Mouse (Mus musculus) intestine, embryonic 14.5 days (tissue): Measurements from ENCODE around the gene Smco3. TPM values are rescaled to one million over a fixed set of nuclear protein-coding genes. Genes with fewer than 3 reads are reported as not detected.

Experiments used
- ATAC-seq: fragments of 200-750 bp; cut with Nextera tagmentation; replicated peaks from 2 replicates; pipeline ENCODE4 v1.8.0; 2017; ENCODE audit warnings: low read depth, moderate number of reproducible peaks, moderate TSS enrichment, moderate library complexity; ENCODE audit not compliant: low FRiP score, low TSS enrichment
- DNase-seq: peaks from one replicate; pipeline ENCODE4 v3.0.0-alpha.2; 2018; ENCODE audit warnings: low spot score
- H3K27ac ChIP-seq: fragments of 300-500 bp; sonication (generic); 2 replicates; pipeline ENCODE4 v1.5.1; 2014; ENCODE audit warnings: low read depth, mild to moderate bottlenecking, control low read depth
- H3K27me3 ChIP-seq: fragments of 300-500 bp; sonication (generic); replicated peaks from 2 replicates; pipeline ENCODE4 v1.6.1; 2014; ENCODE audit warnings: low read length, control low read depth; ENCODE audit not compliant: control insufficient read depth, insufficient read depth
- H3K36me3 ChIP-seq: fragments of 300-500 bp; sonication (generic); 2 replicates; pipeline ENCODE4 v1.6.1; 2014; ENCODE audit warnings: low read length, control low read depth; ENCODE audit not compliant: control insufficient read depth, insufficient read depth
- H3K4me1 ChIP-seq: fragments of 300-500 bp; sonication (generic); replicated peaks from 2 replicates; pipeline ENCODE4 v1.6.1; 2014; ENCODE audit warnings: low read length, control low read depth, mixed read lengths; ENCODE audit not compliant: control insufficient read depth, insufficient read depth
- H3K4me2 ChIP-seq: fragments of 300-500 bp; sonication (generic); 2 replicates; pipeline ENCODE4 v1.6.1; 2014; ENCODE audit warnings: low read length
- H3K4me3 ChIP-seq: fragments of 300-500 bp; sonication (generic); 2 replicates; pipeline ENCODE4 v1.5.1; 2014; ENCODE audit warnings: low read depth, low read length, control low read depth, mixed read lengths
- H3K9ac ChIP-seq: fragments of 300-500 bp; sonication (generic); 2 replicates; pipeline ENCODE4 v1.6.1; 2014; ENCODE audit warnings: mild to moderate bottlenecking, low read length
- H3K9me3 ChIP-seq: fragments of 300-500 bp; sonication (generic); 2 replicates; pipeline ENCODE4 v1.6.1; 2016; ENCODE audit warnings: low read length, control low read depth; ENCODE audit not compliant: control insufficient read depth
- WGBS: fragments of 180-500 bp; shearing (Covaris S2); extraction: QIAGEN DNeasy Blood & Tissue Kit; methylation state at CpG from one replicate; pipeline ENCODE4 v1.1.7; 2014; 5-methylcytosine and 5-hydroxymethylcytosine counted together
- polyA plus RNA-seq: library from polyadenylated mRNA; unstranded; fragments of >200 nt; fragmentation: Nextera tagmentation; extraction: Ambion mirVana; gene quantifications from 2 replicates; pipeline ENCODE4 v1.2.1, GENCODE M21; 2014

Smco3 gene
- polyA plus RNA-seq, 1 experiment from 2014 or later = 4.0 TPM

DNA sequence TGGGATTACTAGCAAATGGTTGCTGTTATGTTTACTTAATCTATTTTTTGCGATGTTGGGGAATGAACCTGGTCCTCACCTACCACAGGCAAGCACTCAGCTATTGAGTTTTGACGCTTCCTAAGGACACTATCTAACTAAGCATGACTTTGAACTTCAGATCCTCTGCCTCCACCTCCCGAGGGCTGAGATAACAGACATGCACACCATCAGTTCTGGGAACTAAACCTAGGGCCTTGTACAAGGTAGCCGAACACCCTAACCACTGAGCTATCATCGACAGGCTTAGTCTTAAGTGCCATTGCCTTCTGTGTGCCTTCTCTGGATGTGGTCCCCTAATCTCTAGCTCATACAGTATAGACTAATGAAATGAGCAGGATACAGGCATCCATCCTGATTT is 30.1 kb upstream of the Smco3 start:
- H3K27ac ChIP-seq = no peak overlapping the region
- 90% methylated on average over 5 of the region's 5 CpGs for WGBS
- no peak overlapping the region for H3K4me2 ChIP-seq
- H3K4me3 ChIP-seq = no peak overlapping the region
- DNase-seq (no peak), ATAC-seq (no peak)
- no peaks in the 10 kb centered on the region for H3K36me3 ChIP-seq
- no peaks in the 10 kb centered on the region for H3K27me3 ChIP-seq
- 0 out of 2 replicates have a peak, but pooled peaks cover 4% of the 10 kb centered on the region for H3K4me1 ChIP-seq
- H3K9ac ChIP-seq = no peak overlapping the region
- H3K9me3 ChIP-seq = no peaks in the 10 kb centered on the region

DNA sequence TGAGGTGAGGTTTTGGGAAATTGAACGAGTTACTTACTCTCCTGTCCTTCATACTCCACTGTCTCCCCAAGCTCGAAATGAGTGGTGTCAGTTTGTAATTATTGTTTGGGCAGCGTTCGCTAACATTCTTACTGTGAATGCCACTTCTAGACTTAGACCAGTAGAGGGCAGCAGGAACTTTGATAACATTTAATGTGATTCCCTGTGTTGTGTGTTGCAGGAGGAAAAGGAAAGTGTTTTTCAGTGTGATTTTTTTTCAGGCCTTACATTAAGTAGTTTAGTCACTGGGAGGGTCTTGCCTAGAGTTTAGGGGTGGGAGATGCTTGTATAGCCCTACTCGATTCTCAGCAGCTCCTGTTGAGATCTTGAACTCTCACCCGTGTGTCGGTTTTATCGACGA is 25.8 kb upstream of the Smco3 start:
- H3K4me3 ChIP-seq = no peak overlapping the region
- H3K9ac ChIP-seq = no peak overlapping the region
- H3K9me3 ChIP-seq = no peaks in the 10 kb centered on the region
- no peak overlapping the region for H3K4me2 ChIP-seq
- DNase-seq (peak; percentile 64), ATAC-seq (no peak; the same call in 1 of the 2 replicates)
- H3K27ac ChIP-seq = no peak overlapping the region
- WGBS = 39% methylated on average over 9 of the region's 9 CpGs
- H3K4me1 ChIP-seq = peaks cover 25% of the 10 kb centered on the region
- H3K27me3 ChIP-seq = no peaks in the 10 kb centered on the region
- H3K36me3 ChIP-seq = no peaks in the 10 kb centered on the region

DNA sequence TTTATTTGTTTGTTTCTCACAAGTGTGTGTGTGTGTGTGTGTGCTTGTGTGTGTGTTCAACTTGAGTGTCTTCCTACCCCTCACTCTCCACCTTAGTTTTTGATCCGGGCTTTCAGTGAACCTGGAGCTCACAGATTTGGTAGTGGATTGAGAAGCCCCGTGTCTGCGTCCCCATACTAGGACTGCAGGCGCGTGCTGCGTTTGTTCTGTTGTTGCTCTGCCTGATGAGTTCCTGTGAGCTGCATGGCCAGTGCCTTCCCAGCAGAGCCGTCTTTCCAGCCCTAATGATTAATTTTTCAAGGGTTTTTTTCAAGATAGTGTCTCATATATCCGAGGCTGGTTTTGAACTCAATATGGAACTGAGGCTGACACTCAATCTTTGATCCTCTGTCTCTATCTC is 23.2 kb upstream of the Smco3 start:
- H3K4me2 ChIP-seq = no peak overlapping the region
- H3K27me3 ChIP-seq = no peaks in the 10 kb centered on the region
- no peaks in the 10 kb centered on the region for H3K36me3 ChIP-seq
- peaks cover 27% of the 10 kb centered on the region for H3K4me1 ChIP-seq
- H3K9me3 ChIP-seq = no peaks in the 10 kb centered on the region
- ATAC-seq (no peak), DNase-seq (no peak)
- H3K4me3 ChIP-seq = no peak overlapping the region
- peak overlapping the region; percentile 88 for H3K27ac ChIP-seq
- no peak overlapping the region for H3K9ac ChIP-seq
- whole genome bisulfite sequencing = 37% methylated on average over 8 of the region's 8 CpGs

DNA sequence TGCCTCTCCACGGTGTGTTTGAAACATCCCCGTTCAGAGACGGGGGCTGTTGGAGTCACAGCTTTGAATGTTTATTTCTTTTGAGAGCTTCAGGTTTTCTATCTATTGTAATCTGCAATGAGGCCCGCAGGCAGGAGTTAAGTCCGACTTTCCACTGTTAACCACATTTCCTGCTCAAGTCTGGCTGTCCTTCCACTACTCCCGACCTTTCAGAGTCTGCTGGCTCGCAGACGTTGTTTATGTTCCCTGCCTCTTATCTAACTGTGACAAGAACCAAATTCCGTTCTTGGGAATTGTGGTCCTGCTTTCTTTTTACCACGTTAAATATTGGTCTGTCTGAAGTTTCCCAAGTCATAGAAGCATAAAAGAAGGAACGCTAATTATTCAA is 22.6 kb upstream of the Smco3 start:
- Histone ChIP-seq H3K4me3 (0 out of 2 replicates have a peak overlapping the region, but pooled peaks have one; percentile 15), H3K27ac (peak overlapping the region; percentile 88), H3K36me3 (no peaks in the 10 kb centered on the region), H3K4me2 (peak overlapping the region; percentile 42), H3K9ac (peak overlapping the region; percentile 22; the same call in 1 of the 2 replicates), H3K9me3 (no peaks in the 10 kb centered on the region), H3K27me3 (no peaks in the 10 kb centered on the region), H3K4me1 (peaks cover 27% of the 10 kb centered on the region)
- ATAC-seq (no peak), DNase-seq (no peak)
- 9% methylated on average over 11 of the region's 11 CpGs for WGBS

DNA sequence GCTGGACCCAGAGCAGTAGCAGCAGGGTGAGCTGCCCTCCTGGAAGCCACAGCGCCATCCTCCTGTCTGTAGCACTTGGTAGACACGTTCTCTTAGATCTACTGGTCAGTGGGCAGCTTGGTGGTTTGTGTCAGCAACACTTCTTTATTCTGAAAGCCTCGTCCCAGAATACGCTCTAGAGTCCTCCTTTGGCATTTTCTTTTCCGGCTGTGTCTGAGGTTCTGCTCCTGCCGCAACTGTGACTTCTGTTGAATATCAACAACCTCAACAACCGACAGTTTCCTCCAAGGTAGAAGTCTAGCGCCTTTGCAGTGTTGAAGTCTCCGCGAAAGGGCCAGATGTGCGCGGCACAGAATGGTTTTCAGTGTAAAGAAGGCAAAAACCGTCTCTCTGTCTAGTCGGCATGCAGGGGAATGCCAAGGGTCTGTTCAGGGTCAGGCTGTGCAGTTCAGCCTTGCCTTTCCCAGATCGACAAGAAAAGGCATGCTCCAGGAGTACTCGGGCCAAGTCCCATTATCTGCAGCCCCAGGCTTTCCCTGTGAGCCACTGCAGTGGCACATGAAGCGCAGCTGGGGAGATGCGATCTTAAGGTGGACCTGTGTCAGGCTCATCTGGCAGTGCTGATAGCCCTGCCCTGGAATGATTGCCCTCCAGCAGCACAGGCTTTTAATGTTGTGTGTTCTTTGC is 22.1 kb upstream of the Smco3 start, which contains the start of gene Art4:
TSS of gene Art4 (minus strand) at position 548 of the 687 bp plus-strand sequence.
- Histone ChIP-seq H3K4me1 (peaks cover 31% of the 10 kb centered on the region), H3K4me2 (peak within 1 kb of the TSS; percentile 42), H3K36me3 (no peaks in the 10 kb centered on the region), H3K9ac (peak within 1 kb of the TSS; percentile 22; the same call in 1 of the 2 replicates), H3K27me3 (no peaks in the 10 kb centered on the region), H3K9me3 (no peaks in the 10 kb centered on the region), H3K27ac (peak within 1 kb of the TSS; percentile 88), H3K4me3 (peak within 1 kb of the TSS; percentile 15; the same call in 1 of the 2 replicates)
- ATAC-seq (no peak), DNase-seq (peak; percentile 64)
- 30% methylated on average over 18 of the region's 18 CpGs for WGBS

DNA sequence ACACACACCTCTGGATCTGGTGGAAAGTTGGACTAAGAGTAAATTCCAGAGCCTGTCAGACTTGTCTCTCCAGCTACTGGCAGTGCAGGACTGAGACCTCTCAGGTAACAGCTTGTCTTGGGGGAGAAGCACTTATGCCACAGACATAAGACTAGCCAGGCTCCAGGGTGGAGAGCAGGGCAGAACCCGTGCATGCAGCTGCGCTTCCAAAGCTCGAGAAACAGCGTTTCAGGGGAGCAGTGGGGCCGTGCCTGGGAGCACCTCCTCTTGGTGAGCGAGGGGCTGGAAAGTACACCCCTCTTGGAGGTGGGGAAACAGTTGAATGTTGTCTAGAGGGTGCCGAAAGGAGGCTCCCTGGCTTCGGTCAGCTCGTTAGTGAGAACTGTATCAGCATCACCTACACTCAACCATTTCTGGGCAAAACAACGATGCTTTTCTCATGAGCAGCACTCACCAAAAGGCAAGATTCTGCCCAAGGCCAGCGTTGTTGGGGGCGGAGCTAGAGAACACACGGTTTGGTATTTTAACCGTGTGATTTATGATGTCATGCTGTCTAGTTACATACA is 20.9 kb upstream of the Smco3 start:
- Histone ChIP-seq H3K36me3 (no peaks in the 10 kb centered on the region), H3K9ac (0 out of 2 replicates have a peak overlapping the region, but pooled peaks have one; percentile 31), H3K9me3 (no peaks in the 10 kb centered on the region), H3K4me1 (peaks cover 31% of the 10 kb centered on the region), H3K4me3 (0 out of 2 replicates have a peak overlapping the region, but pooled peaks have one; percentile 15), H3K4me2 (peak overlapping the region; percentile 42), H3K27ac (peak overlapping the region; percentile 47; the same call in 1 of the 2 replicates), H3K27me3 (no peaks in the 10 kb centered on the region)
- 31% methylated on average over 14 of the region's 14 CpGs for WGBS
- ATAC-seq (no peak), DNase-seq (no peak)

DNA sequence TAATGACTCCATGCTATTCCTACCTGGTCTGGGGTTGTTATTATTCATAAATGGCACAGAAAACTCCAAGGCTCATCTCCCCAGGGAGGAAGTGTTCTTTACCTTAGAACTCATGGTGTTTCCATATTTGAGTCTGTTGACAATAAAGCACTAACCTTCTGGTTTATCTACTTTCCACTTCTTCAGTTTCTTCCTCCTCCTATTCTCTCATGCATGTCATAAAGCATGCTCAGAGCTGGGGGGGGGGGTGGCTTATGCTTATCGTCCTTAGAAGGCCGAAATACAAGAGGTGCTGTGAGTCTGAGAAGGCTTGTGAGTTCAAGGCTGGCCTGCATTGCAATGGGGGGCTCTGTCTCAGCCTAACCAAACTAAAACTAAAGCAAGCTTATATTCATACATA is 19.9 kb upstream of the Smco3 start:
- Histone ChIP-seq H3K4me3 (no peak overlapping the region), H3K27ac (no peak overlapping the region), H3K4me1 (peaks cover 31% of the 10 kb centered on the region), H3K9me3 (no peaks in the 10 kb centered on the region), H3K27me3 (no peaks in the 10 kb centered on the region), H3K9ac (no peak overlapping the region), H3K36me3 (no peaks in the 10 kb centered on the region), H3K4me2 (peak overlapping the region; percentile 42; the same call in 1 of the 2 replicates)
- DNase-seq = no peak
- 70% methylated on average over 2 of the region's 2 CpGs for WGBS
- no peak for ATAC-seq

DNA sequence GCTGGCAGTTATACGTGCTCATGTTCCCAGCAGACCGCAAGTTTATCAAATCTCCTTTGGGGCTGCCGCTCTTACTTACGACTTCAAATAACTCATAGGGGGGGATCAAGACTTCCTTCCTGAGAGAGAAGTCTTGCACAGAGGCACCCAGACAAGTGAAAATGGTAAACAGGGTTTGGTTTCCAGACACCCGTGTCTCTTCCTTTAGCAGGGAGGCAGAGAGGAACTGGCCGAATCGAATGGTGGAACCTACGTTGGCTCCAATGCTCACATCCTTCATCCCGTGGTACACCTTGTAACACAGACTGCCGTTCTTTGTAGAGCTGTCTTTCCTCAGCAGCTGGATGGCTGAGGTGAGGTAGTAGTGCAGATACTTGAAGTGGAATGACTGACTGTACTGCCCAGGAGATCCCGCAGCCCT is 19.1 kb upstream of the Smco3 start:
- H3K27me3 ChIP-seq = no peaks in the 10 kb centered on the region
- ATAC-seq (no peak), DNase-seq (no peak)
- no peaks in the 10 kb centered on the region for H3K36me3 ChIP-seq
- 81% methylated on average over 11 of the region's 11 CpGs for WGBS
- H3K9ac ChIP-seq = no peak overlapping the region
- peaks cover 31% of the 10 kb centered on the region for H3K4me1 ChIP-seq
- H3K9me3 ChIP-seq = no peaks in the 10 kb centered on the region
- H3K27ac ChIP-seq = no peak overlapping the region
- H3K4me2 ChIP-seq = no peak overlapping the region
- no peak overlapping the region for H3K4me3 ChIP-seq
